Mouse (Mus musculus) cerebellum, adult 2 months (tissue): Measurements from ENCODE around the gene Cdc25b.

Experiments used
- CTCF ChIP-seq: fragments of 200-500 bp; IDR thresholded peaks from 2 replicates; pipeline ENCODE4 v1.5.1; 2011; ENCODE audit warnings: low read depth, mild to moderate bottlenecking, control low read depth, low read length, moderate library complexity, borderline replicate concordance; ENCODE audit not compliant: insufficient read depth
- POLR2A ChIP-seq: fragments of 200-500 bp; IDR thresholded peaks from 2 replicates; pipeline ENCODE4 v1.6.1; 2011; ENCODE audit warnings: low read length, control low read depth, borderline replicate concordance; ENCODE audit not compliant: insufficient read depth

DNA sequence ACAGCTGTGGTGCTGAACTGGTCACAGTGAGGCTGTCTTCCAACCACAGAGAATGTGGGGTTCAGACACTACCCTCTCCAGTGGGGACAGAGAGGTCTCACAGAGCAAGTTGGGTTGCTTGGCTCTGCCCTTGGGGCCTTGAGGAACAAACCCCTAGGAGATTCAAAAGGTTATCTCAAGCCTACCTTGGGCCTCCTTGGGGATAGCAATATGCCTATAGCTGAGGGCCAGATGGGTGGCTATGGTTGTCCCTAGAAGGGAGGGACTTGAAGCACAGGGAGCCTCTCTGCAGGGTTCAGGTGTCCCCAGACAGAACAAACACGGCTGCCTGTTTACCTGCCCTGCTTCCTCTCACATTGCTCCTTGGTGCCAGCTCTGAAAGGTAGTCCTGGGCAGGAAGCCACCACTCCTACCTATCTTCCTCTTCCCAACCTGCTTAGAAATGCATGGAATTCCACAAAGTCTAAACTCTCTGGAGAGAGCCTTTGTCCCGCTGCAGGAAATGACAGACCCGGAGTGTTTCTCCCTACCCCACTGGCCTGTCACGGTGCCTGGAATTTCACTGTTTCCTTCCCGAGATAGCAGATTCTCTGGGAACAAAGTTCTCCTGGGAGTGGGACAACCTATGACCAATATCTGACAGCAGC is 46.7 kb upstream of the Cdc25b start:
- no peak for TF ChIP-seq CTCF
- no peak for TF ChIP-seq POLR2A
